Mouse (Mus musculus) embryonic facial prominence, embryonic 11.5 days (tissue): Measurements from ENCODE around the gene Zc3hav1l. TPM values are rescaled to one million over a fixed set of nuclear protein-coding genes. Genes with fewer than 3 reads are reported as not detected.

Source experiments
- ATAC-seq: fragments of 200-750 bp; cut with Nextera tagmentation; replicated peaks from 2 replicates; pipeline ENCODE4 v1.8.0; 2017; ENCODE audit warnings: low read depth; ENCODE audit not compliant: insufficient number of reproducible peaks, low FRiP score, low TSS enrichment
- DNase-seq: peaks from one replicate; pipeline ENCODE4 v3.0.0-alpha.2; 2015; ENCODE audit warnings: low spot score
- H3K27ac ChIP-seq: fragments of 300-500 bp; sonication (generic); replicated peaks from 2 replicates; pipeline ENCODE4 v1.5.1; 2014; ENCODE audit warnings: mild to moderate bottlenecking, low read depth, low read length, control low read depth
- H3K27me3 ChIP-seq: fragments of 300-500 bp; sonication (generic); 2 replicates; pipeline ENCODE4 v1.6.1; 2014; ENCODE audit warnings: mild to moderate bottlenecking, low read length, moderate library complexity, mixed read lengths; ENCODE audit not compliant: control insufficient read depth, insufficient read depth
- H3K36me3 ChIP-seq: fragments of 300-500 bp; sonication (generic); replicated peaks from 2 replicates; pipeline ENCODE4 v1.6.1; 2014; ENCODE audit warnings: low read depth, mild to moderate bottlenecking, low read length, moderate library complexity, mixed read lengths; ENCODE audit not compliant: control insufficient read depth, insufficient read depth
- H3K4me1 ChIP-seq: fragments of 300-500 bp; sonication (generic); 2 replicates; pipeline ENCODE4 v1.6.1; 2014; ENCODE audit warnings: low read length, mixed read lengths; ENCODE audit not compliant: control insufficient read depth, insufficient read depth
- H3K4me2 ChIP-seq: fragments of 300-500 bp; sonication (generic); 2 replicates; pipeline ENCODE4 v1.6.1; 2014; ENCODE audit warnings: low read depth, mild to moderate bottlenecking, control low read depth, low read length, moderate library complexity
- H3K4me3 ChIP-seq: fragments of 300-500 bp; sonication (generic); 2 replicates; pipeline ENCODE4 v1.5.1; 2014; ENCODE audit warnings: low read depth, low read length, control low read depth
- H3K9ac ChIP-seq: fragments of 300-500 bp; sonication (generic); replicated peaks from 2 replicates; pipeline ENCODE4 v1.6.1; 2014; ENCODE audit warnings: mild to moderate bottlenecking, control low read depth, low read length
- H3K9me3 ChIP-seq: fragments of 300-500 bp; sonication (generic); replicated peaks from 2 replicates; pipeline ENCODE4 v1.6.1; 2016; ENCODE audit warnings: mild to moderate bottlenecking, low read length, inconsistent platforms, mixed read lengths; ENCODE audit not compliant: control insufficient read depth
- WGBS: fragments of 180-500 bp; shearing (Covaris S2); extraction: QIAGEN DNeasy Blood & Tissue Kit; methylation state at CpG from one replicate; pipeline ENCODE4 v1.1.7; 2014; 5-methylcytosine and 5-hydroxymethylcytosine counted together
- polyA plus RNA-seq: library from polyadenylated mRNA; unstranded; fragments of >200 nt; fragmentation: Nextera tagmentation; extraction: Ambion mirVana; gene quantifications from 2 replicates; pipeline ENCODE4 v1.2.1, GENCODE M21; 2014

The Zc3hav1l gene
- polyA plus RNA-seq, result 16.3 and 19.4 TPM in 2 replicates

DNA sequence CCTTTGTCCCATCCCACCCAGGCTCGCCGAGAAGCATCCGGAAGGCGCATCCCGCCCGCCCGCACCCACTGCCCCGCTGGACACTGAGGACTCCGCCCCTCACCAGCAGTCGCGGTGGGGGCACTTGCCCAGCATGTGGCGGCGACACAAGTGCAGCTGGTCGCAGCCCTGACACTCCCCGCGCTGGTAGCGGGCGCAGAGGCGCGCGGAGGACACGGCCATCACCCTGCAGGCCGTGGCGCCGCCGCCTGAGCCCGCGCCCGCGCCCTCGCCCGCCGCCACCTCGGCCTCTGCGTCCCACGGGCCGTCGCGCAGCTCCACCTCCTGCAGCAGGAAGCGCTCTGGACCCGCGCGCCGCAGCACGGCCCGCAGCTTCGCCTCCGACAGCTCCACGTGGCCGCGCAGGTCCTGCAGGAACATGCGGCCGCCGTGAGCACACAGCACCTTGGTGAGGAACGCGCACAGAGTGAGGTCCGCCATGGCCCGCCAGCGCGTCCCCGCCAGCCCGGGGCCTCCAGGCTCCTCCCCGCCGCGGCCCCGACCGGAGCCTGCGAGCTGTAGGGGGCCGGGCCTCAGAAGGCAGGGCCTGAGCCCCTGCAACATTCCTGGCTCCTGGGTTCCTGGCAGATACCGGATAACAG is at the start of gene Zc3hav1l:
Zc3hav1l (minus strand) TSS at position 499 of the 641 bp plus-strand sequence.
- WGBS, result under 1% methylated on average over 65 of the region's 70 CpGs
- peak within 1 kb of the TSS; percentile 87 for H3K4me3 ChIP-seq
- H3K9ac ChIP-seq, result peak within 1 kb of the TSS; percentile 99
- H3K27me3 ChIP-seq, result no peaks in the 10 kb centered on the region
- no peaks in the 10 kb centered on the region; the same call in 1 of the 2 replicates for H3K36me3 ChIP-seq
- DNase-seq (peak; percentile 92), ATAC-seq (peak; percentile 98)
- H3K9me3 ChIP-seq, result no peaks in the 10 kb centered on the region
- peak within 1 kb of the TSS; percentile 98 for H3K27ac ChIP-seq
- H3K4me1 ChIP-seq, result no peaks in the 10 kb centered on the region
- peak within 1 kb of the TSS; percentile 73 for H3K4me2 ChIP-seq

DNA sequence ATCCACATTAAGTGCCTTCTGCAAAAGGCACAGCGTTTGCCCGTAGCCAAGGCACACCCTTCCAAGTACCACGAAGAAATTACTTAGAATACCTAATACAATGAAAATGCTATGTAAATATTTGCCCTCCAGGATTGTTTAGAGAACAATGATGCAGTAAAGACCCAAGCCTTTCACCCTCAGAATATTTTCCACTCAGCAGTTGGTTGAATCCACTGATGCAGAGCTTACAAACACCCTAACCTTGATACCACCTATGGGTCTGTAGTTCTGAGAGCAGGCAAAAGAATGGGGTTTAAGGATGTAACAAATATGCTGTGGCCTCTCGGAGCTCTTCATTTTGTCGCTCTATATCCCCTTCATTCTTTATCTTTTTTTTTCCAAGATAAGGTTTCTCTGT is 48.8 kb upstream of the Zc3hav1l start:
- H3K27ac ChIP-seq, result no peak overlapping the region
- 76% methylated on average over 5 of the region's 5 CpGs for WGBS
- H3K4me3 ChIP-seq, result no peak overlapping the region
- H3K4me2 ChIP-seq, result no peak overlapping the region
- H3K27me3 ChIP-seq, result peaks cover 13% of the 10 kb centered on the region
- ATAC-seq (no peak), DNase-seq (no peak)
- H3K36me3 ChIP-seq, result no peaks in the 10 kb centered on the region
- H3K4me1 ChIP-seq, result no peaks in the 10 kb centered on the region
- no peak overlapping the region for H3K9ac ChIP-seq
- no peaks in the 10 kb centered on the region for H3K9me3 ChIP-seq

DNA sequence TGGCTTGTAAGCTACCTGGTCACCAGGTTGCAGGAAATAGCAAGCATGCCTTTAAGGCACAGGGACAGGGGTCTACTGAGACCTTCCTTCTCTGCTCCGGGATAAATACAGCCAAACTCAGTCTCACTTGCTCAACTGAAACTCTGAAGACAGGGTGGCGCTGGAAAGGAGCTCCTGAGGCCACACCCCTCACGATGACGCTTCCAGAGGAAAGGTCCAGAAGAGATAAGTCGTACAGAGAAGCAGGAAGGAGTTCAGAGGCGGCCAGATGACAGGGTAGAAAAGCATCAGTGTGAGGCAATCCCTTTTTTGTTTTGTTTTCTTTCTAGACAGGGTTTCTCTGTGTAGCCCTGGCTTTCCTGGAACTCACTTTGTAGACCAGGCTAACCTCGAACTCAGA is 46.7 kb upstream of the Zc3hav1l start:
- Histone ChIP-seq H3K27me3 (no peaks in the 10 kb centered on the region), H3K27ac (no peak overlapping the region), H3K4me2 (no peak overlapping the region), H3K9ac (no peak overlapping the region), H3K9me3 (no peaks in the 10 kb centered on the region), H3K36me3 (no peaks in the 10 kb centered on the region), H3K4me3 (no peak overlapping the region), H3K4me1 (no peaks in the 10 kb centered on the region)
- ATAC-seq (no peak), DNase-seq (no peak)
- 55% methylated on average over 7 of the region's 7 CpGs for WGBS

DNA sequence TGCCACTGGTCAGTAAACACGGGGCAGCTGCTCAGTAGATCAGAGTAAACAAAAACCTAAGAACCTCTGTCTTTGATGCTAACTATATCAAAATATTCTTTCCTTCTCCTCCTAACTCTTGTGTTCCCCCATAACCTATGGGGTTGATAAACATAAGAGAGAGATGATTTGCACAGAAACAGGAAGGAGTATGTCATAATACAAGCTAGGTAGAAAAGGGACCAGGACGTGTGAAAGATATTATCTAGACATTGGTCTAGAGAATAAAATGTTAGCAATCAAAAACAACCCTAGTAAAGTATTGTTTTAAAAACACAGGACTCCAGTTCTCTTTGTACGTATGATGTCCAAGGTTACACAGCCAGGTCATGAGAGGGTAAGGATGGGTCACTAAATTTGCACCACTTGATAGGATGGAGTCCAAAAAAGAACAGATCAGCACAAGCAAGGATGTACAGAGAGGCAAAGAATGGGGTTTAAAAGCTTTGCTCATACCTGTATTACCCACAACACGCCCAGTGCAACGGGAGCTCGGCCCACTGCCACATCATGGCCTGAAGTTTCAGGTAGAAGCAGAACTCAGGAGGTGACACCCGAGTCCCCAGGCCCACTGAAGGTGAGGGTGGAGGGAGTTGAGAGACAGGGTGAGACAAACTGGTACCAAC is 45.1 kb upstream of the Zc3hav1l start:
- Histone ChIP-seq H3K4me1 (no peaks in the 10 kb centered on the region), H3K4me3 (no peak overlapping the region), H3K4me2 (no peak overlapping the region), H3K27me3 (no peaks in the 10 kb centered on the region; the same call in 1 of the 2 replicates), H3K9me3 (no peaks in the 10 kb centered on the region), H3K9ac (no peak overlapping the region), H3K36me3 (no peaks in the 10 kb centered on the region), H3K27ac (no peak overlapping the region)
- WGBS, result 84% methylated on average over 7 of the region's 7 CpGs
- ATAC-seq (no peak), DNase-seq (no peak)

DNA sequence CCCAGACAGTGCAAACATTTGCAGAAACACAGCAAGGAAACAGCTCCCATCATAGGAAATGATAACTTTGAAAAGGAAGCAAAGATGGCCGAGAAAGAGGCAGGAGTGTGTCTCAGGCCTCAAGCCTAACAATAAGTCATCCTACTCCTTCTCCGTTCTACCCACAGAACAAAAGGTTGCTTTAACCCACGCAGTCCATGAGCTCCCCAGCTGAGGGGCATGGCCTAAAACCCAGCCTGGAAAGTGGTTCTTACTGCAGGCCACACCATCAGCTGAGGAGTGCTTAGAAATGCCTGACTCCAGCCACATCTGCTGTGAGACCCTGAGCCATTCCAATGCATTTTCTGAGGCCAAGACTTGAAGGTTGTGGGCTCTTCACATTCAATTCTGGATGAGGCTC is 44.5 kb upstream of the Zc3hav1l start:
- Histone ChIP-seq H3K27ac (no peak overlapping the region), H3K27me3 (no peaks in the 10 kb centered on the region; the same call in 1 of the 2 replicates), H3K4me3 (no peak overlapping the region), H3K4me1 (no peaks in the 10 kb centered on the region), H3K36me3 (no peaks in the 10 kb centered on the region), H3K9me3 (no peaks in the 10 kb centered on the region), H3K4me2 (no peak overlapping the region), H3K9ac (no peak overlapping the region)
- DNase-seq, result no peak
- WGBS, result 54% methylated on average over 3 of the region's 3 CpGs
- ATAC-seq, result no peak

DNA sequence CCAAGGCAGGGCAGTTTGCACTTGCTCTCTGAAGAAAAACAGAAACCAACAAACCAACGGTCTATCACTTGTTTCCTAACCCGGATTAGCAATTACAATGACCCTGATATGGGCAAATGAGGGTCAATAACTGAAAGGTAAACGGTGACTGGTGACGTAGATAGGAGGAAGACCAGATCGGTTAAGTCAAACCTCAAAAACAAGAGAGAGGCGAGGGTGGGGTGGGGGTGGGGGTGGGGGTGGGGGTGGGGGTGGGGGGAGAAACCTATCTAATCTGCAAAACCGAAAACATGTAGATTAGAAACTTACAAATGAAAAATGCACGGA is 43.6 kb upstream of the Zc3hav1l start:
- Histone ChIP-seq H3K27me3 (no peaks in the 10 kb centered on the region; the same call in 1 of the 2 replicates), H3K9ac (no peak overlapping the region), H3K27ac (no peak overlapping the region), H3K4me1 (no peaks in the 10 kb centered on the region), H3K4me3 (no peak overlapping the region), H3K4me2 (no peak overlapping the region), H3K9me3 (no peaks in the 10 kb centered on the region), H3K36me3 (no peaks in the 10 kb centered on the region)
- DNase-seq (no peak), ATAC-seq (no peak)
- 76% methylated on average over 8 of the region's 8 CpGs for WGBS

DNA sequence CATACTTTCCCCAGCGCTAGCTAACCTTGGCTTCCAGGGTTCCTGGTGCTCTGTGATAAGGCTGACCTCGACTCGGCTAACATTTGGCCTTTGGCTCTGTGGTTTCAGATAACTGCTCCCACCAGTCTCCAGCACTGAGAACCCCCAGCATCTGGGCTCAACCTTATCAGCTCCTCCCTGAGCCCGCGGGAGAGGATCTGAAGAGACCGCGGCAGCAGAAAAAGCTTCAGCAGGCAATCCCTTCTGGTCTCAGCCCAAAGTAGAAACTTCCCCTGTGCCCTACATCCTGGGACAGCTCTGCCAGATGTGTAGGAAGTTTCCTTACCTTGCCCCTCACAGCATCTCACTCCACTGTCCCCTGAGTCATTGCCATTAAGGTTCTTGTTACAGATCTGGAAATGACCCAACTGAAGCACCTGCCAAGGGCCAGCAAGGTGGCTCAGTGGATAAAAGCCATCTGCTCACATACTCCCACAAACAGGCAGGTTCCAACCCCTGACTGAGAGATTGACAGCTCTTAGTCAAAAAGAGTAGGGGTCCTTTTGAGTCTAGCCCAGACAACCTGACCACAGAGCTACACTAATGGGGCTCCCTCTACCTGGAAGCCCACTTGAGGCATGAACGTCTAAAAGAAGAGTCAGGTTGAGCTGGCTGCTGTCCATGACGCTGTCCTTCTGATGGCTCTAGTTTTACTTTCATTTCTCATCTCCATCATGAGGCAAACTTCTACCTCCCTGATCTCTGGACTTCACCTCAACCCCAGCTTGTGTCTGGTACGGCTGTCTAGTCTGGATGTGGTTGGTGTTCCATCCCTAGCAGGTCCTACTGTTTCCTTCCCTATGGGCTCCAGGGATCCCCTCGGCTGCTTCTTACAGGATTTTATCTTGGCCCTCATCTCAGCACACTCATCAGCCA is 42.9 kb upstream of the Zc3hav1l start:
- Histone ChIP-seq H3K9me3 (no peaks in the 10 kb centered on the region), H3K27me3 (no peaks in the 10 kb centered on the region; the same call in 1 of the 2 replicates), H3K4me3 (no peak overlapping the region), H3K4me2 (no peak overlapping the region), H3K9ac (no peak overlapping the region), H3K27ac (no peak overlapping the region), H3K4me1 (no peaks in the 10 kb centered on the region), H3K36me3 (no peaks in the 10 kb centered on the region)
- no peak for DNase-seq
- no peak for ATAC-seq
- WGBS, result 63% methylated on average over 11 of the region's 11 CpGs
